ENCODE assay signal across 27 mouse cellular contexts in genomic region chr12:105271016-105271965, GRCm38 (mm10). TPM values are rescaled to one million over a fixed set of nuclear protein-coding genes. Genes with fewer than 3 reads are reported as not detected.
A peak's percentile ranks its signal among the peaks of the same experiment; 100 is the strongest.
DNase-seq lines count a peak whose midpoint lies in the region; ATAC-seq and TF ChIP-seq lines count a peak whose summit lies in the region.
"Had no signal": no experiment of that assay in that cellular context is flagged by ENCODE, and none has a peak within 500 bp of the region (broad histone marks: within the 10 kb centered on the region; RNA-seq: fewer than 3 reads in every experiment).

No protein-coding gene starts in this region.

- 54% methylated on average over 17 of the region's 17 CpGs for WGBS in hindbrain, embryonic 15.5 days
- 56% methylated on average over 17 of the region's 17 CpGs for WGBS in hindbrain, embryonic 11.5 days
- 67% methylated on average over 17 of the region's 17 CpGs for WGBS in midbrain, postnatal 0 days
- 68% methylated on average over 17 of the region's 17 CpGs for WGBS in midbrain, embryonic 13.5 days
- 57% methylated on average over 17 of the region's 17 CpGs for WGBS in hindbrain, postnatal 0 days

- no peak for ATAC-seq in hindbrain, embryonic 15.5 days (ENCODE audit: low FRiP score, low read depth)
- ATAC-seq in hindbrain, embryonic 11.5 days (ENCODE audit: low FRiP score), result no peak
- no peak for ATAC-seq in midbrain, postnatal 0 days (ENCODE audit: low FRiP score)
- ATAC-seq in midbrain, embryonic 13.5 days, result no peak
- ATAC-seq in hindbrain, postnatal 0 days, result no peak
- ATAC-seq: forebrain, embryonic 13.5 days; lung, postnatal 0 days had no signal

- no peak overlapping the region for H3K9ac ChIP-seq in hindbrain, embryonic 15.5 days
- H3K9ac ChIP-seq in hindbrain, embryonic 11.5 days (ENCODE audit: low read depth, low read length), result no peak overlapping the region
- H3K9ac ChIP-seq in midbrain, postnatal 0 days (replicated peaks; ENCODE audit: low read length, poor library complexity, severe bottlenecking), result no peak overlapping the region
- no peak overlapping the region for H3K9ac ChIP-seq in midbrain, embryonic 13.5 days (replicated peaks)
- H3K9ac ChIP-seq in hindbrain, postnatal 0 days (replicated peaks; ENCODE audit: low read length), result no peak overlapping the region
- H3K9ac ChIP-seq: forebrain, embryonic 13.5 days; heart, embryonic 15.5 days; limb, embryonic 15.5 days; liver, embryonic 15.5 days had no signal

- no peak for DNase-seq in hindbrain, embryonic 11.5 days (ENCODE audit: low spot score)
- DNase-seq in midbrain, postnatal 0 days (ENCODE audit: low spot score), result peak; percentile 27
- DNase-seq in hindbrain, postnatal 0 days (ENCODE audit: low spot score), result no peak
- no peak for DNase-seq in left cerebral cortex, adult 9 months (ENCODE audit: low spot score in 2 of 2)
- DNase-seq in urinary bladder, postnatal 10 days (ENCODE audit: low spot score), result no peak
- DNase-seq: cerebellum, adult 2 months; cerebellum, postnatal 36 days; gastrocnemius, postnatal 14 days; kidney, adult 11 months; right cerebral cortex, postnatal 14 days; spleen, adult 18-20 months; thymus, postnatal 25 days had no signal

- no peak overlapping the region for H3K4me2 ChIP-seq in hindbrain, embryonic 15.5 days
- no peak overlapping the region for H3K4me2 ChIP-seq in hindbrain, embryonic 11.5 days (replicated peaks; ENCODE audit: low read depth, low read length)
- no peak overlapping the region for H3K4me2 ChIP-seq in midbrain, postnatal 0 days (ENCODE audit: low read depth, low read length, poor library complexity, severe bottlenecking)
- no peak overlapping the region for H3K4me2 ChIP-seq in midbrain, embryonic 13.5 days (replicated peaks)
- no peak overlapping the region for H3K4me2 ChIP-seq in hindbrain, postnatal 0 days (ENCODE audit: low read depth, low read length)
- H3K4me2 ChIP-seq: forebrain, embryonic 13.5 days; heart, embryonic 15.5 days; limb, embryonic 15.5 days; liver, embryonic 15.5 days had no signal

- no peak for TF ChIP-seq CTCF in midbrain, postnatal 0 days (IDR thresholded peaks at IDR 0.05)
- no peak for TF ChIP-seq CTCF in hindbrain, postnatal 0 days (IDR thresholded peaks at IDR 0.05; ENCODE audit: low read depth)

- no peaks in the 10 kb centered on the region for H3K36me3 ChIP-seq in hindbrain, embryonic 15.5 days
- no peaks in the 10 kb centered on the region for H3K36me3 ChIP-seq in hindbrain, embryonic 11.5 days (ENCODE audit: control insufficient read depth, insufficient read depth, low read length)
- no peaks in the 10 kb centered on the region for H3K36me3 ChIP-seq in midbrain, postnatal 0 days (ENCODE audit: insufficient read depth, low read length)
- no peaks in the 10 kb centered on the region for H3K36me3 ChIP-seq in midbrain, embryonic 13.5 days
- H3K36me3 ChIP-seq in hindbrain, postnatal 0 days (ENCODE audit: insufficient read depth, low read length), result no peaks in the 10 kb centered on the region
- H3K36me3 ChIP-seq: heart, embryonic 15.5 days; limb, embryonic 15.5 days; liver, embryonic 15.5 days had no signal

- peaks cover 12% of the 10 kb centered on the region; the same call in 1 of the 2 replicates for H3K4me1 ChIP-seq in hindbrain, embryonic 15.5 days (replicated peaks)
- no peaks in the 10 kb centered on the region for H3K4me1 ChIP-seq in hindbrain, embryonic 11.5 days (replicated peaks; ENCODE audit: control insufficient read depth, insufficient read depth, low read length)
- no peaks in the 10 kb centered on the region for H3K4me1 ChIP-seq in midbrain, postnatal 0 days (ENCODE audit: insufficient read depth, low read length)
- H3K4me1 ChIP-seq in midbrain, embryonic 13.5 days (replicated peaks), result no peaks in the 10 kb centered on the region
- peaks cover 4% of the 10 kb centered on the region; the same call in 1 of the 2 replicates for H3K4me1 ChIP-seq in hindbrain, postnatal 0 days (ENCODE audit: insufficient read depth, low read length)
- H3K4me1 ChIP-seq: forebrain, embryonic 13.5 days; heart, embryonic 15.5 days; limb, embryonic 15.5 days; liver, embryonic 15.5 days; megakaryocyte, embryonic 14.5 days had no signal

- H3K9me3 ChIP-seq in hindbrain, embryonic 15.5 days, result no peaks in the 10 kb centered on the region
- no peaks in the 10 kb centered on the region for H3K9me3 ChIP-seq in hindbrain, embryonic 11.5 days (ENCODE audit: control insufficient read depth, low read length)
- H3K9me3 ChIP-seq in midbrain, postnatal 0 days (ENCODE audit: low read length), result no peaks in the 10 kb centered on the region
- no peaks in the 10 kb centered on the region for H3K9me3 ChIP-seq in midbrain, embryonic 13.5 days
- no peaks in the 10 kb centered on the region for H3K9me3 ChIP-seq in hindbrain, postnatal 0 days (ENCODE audit: low read length)
- H3K9me3 ChIP-seq: forebrain, embryonic 13.5 days; heart, embryonic 15.5 days; limb, embryonic 15.5 days; liver, embryonic 15.5 days had no signal

- H3K27me3 ChIP-seq in hindbrain, embryonic 15.5 days, result no peaks in the 10 kb centered on the region
- no peaks in the 10 kb centered on the region for H3K27me3 ChIP-seq in hindbrain, embryonic 11.5 days (ENCODE audit: control insufficient read depth, insufficient read depth, low read length)
- no peaks in the 10 kb centered on the region for H3K27me3 ChIP-seq in midbrain, postnatal 0 days (ENCODE audit: insufficient read depth, low read length)
- H3K27me3 ChIP-seq in midbrain, embryonic 13.5 days, result no peaks in the 10 kb centered on the region
- H3K27me3 ChIP-seq in hindbrain, postnatal 0 days (ENCODE audit: insufficient read depth, low read length), result no peaks in the 10 kb centered on the region
- H3K27me3 ChIP-seq: forebrain, embryonic 13.5 days; limb, embryonic 15.5 days; liver, embryonic 15.5 days; megakaryocyte, embryonic 14.5 days had no signal

- no peak overlapping the region for H3K4me3 ChIP-seq in hindbrain, embryonic 15.5 days
- H3K4me3 ChIP-seq in hindbrain, embryonic 11.5 days (ENCODE audit: low read depth, low read length), result no peak overlapping the region
- H3K4me3 ChIP-seq in midbrain, postnatal 0 days (ENCODE audit: low read depth, low read length), result no peak overlapping the region
- no peak overlapping the region for H3K4me3 ChIP-seq in midbrain, embryonic 13.5 days (replicated peaks)
- H3K4me3 ChIP-seq in hindbrain, postnatal 0 days (ENCODE audit: low read length), result no peak overlapping the region
- H3K4me3 ChIP-seq: forebrain, embryonic 13.5 days; heart, embryonic 15.5 days; limb, embryonic 15.5 days; liver, embryonic 15.5 days; megakaryocyte, embryonic 14.5 days had no signal

- peak overlapping the region; percentile 38; the same call in 1 of the 2 replicates for H3K27ac ChIP-seq in hindbrain, embryonic 15.5 days (replicated peaks)
- H3K27ac ChIP-seq in hindbrain, embryonic 11.5 days (ENCODE audit: low read depth, low read length), result no peak overlapping the region
- no peak overlapping the region for H3K27ac ChIP-seq in midbrain, postnatal 0 days (ENCODE audit: low read depth, low read length)
- no peak overlapping the region for H3K27ac ChIP-seq in midbrain, embryonic 13.5 days
- H3K27ac ChIP-seq in hindbrain, postnatal 0 days, result peak overlapping the region; percentile 11; the same call in 1 of the 2 replicates
- H3K27ac ChIP-seq: forebrain, embryonic 13.5 days; heart, embryonic 15.5 days; limb, embryonic 15.5 days; liver, embryonic 15.5 days had no signal

RNA-seq across cellular contexts. Expression of gene Tcl1, which starts 48.7 kb away (rescaled TPM):
- polyA plus RNA-seq in hindbrain, embryonic 15.5 days (2015; fragmentation: Nextera tagmentation; extraction: Ambion mirVana), result not detected in 2 replicates
- not detected in 2 replicates for polyA plus RNA-seq in hindbrain, embryonic 11.5 days (2014; fragmentation: Nextera tagmentation; extraction: Ambion mirVana)
- not detected in 2 replicates for total RNA-seq in midbrain, postnatal 0 days (2014; rRNA removed)
- not detected in 2 replicates for polyA plus RNA-seq in midbrain, postnatal 0 days (2015; fragmentation: Nextera tagmentation; extraction: Ambion mirVana)
- polyA plus RNA-seq in midbrain, embryonic 13.5 days (2015; fragmentation: Nextera tagmentation; extraction: Ambion mirVana), result not detected in 2 replicates
- total RNA-seq in hindbrain, postnatal 0 days (2014; rRNA removed), result not detected in 2 replicates
- not detected in 2 replicates for polyA plus RNA-seq in hindbrain, postnatal 0 days (2015; fragmentation: Nextera tagmentation; extraction: Ambion mirVana)
- total RNA-seq: adrenal gland, adult 18-20 months; gastrocnemius, postnatal 14 days; heart, adult 8-10 months; hematopoietic stem cell, adult 5-6 weeks; layer of hippocampus, postnatal 25 days; left cerebral cortex, postnatal 14 days; MEL; neutrophil, adult 5-6 weeks had no signal
- polyA plus RNA-seq: cerebellum, adult 2 months; forebrain, embryonic 13.5 days; heart, embryonic 15.5 days; limb, embryonic 15.5 days; liver, embryonic 15.5 days; lung, postnatal 0 days had no signal

Comparison
In these comparisons a context has a peak if more than half of its experiments do, and no peak if none do; other contexts are left out.
1. H3K27ac ChIP-seq: peak in hindbrain, embryonic 15.5 days (single experiment) and hindbrain, postnatal 0 days (single experiment); none in hindbrain, embryonic 11.5 days (single experiment), midbrain, postnatal 0 days (single experiment) and midbrain, embryonic 13.5 days (single experiment).